Mouse (Mus musculus) liver (tissue): ENCODE data around the gene Npffr2.
"Not testable (repeated sequence)": the region's sequence is repeated elsewhere in the genome, so short reads cannot be mapped to it uniquely, and the experiment has no call there.

ENCODE experiments used
- DNase-seq: peaks from one replicate; pipeline ENCODE4 v3.0.0-alpha.2; 2020; ENCODE audit warnings: mixed read lengths

The Npffr2 gene

DNA sequence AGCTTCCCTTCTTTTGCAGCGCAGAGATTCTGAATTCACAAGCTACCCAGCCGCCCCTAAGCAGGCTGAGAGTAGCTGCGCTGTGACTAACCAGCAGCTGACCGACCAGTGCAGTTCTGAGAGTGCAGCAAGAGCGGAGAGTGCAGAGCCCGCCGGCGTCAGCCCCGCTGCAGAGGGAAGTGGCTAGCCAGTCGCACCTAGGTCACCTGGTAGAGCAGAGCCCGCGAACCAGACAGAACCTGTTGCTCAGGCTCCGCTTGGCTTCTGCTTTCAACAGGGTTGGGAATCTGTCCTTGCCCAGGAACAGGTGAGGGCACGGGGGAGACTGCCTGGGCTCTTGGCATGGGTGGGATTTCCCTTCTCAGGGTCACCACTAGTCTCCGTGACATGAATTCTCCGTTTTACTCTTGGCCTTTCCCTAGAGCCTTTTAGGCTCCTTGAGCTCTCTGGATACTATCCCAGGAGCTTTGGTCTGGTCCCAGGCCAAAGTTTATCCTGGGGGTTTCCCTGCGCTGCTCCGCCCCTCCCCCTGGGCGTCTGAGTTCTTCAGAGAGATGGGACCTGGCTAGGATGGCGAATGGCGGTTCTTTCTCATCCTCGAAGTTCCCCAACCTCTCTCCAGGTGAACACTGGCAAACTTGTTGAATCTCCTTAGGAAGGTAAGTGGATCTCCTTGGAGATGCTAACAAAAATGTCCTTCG lies at the start of gene Npffr2:
Npffr2 (plus strand) TSS at position 552 of the 701 bp plus-strand sequence.
- peak; percentile 19 for DNase-seq

DNA sequence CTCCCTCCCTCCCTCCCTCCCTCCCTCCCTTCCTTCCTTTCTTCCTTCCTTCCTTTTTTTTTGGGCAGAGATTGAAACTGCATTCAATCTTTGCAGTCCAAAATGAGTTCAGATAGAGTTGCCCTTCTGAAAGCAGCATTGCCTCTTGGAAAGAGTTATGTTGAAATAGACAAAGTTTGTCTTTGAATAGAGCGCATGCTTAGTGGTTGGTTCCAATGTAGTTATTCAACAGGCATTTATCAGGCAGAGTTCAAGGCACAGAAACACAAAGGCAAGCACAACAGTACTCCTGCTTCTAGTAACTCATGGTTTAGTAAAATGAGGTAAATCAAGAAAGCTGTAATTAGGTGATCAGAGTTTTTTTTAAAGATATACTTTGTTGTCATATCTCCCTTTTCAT lies 34.7 kb upstream of the Npffr2 start:
- no peak for DNase-seq

DNA sequence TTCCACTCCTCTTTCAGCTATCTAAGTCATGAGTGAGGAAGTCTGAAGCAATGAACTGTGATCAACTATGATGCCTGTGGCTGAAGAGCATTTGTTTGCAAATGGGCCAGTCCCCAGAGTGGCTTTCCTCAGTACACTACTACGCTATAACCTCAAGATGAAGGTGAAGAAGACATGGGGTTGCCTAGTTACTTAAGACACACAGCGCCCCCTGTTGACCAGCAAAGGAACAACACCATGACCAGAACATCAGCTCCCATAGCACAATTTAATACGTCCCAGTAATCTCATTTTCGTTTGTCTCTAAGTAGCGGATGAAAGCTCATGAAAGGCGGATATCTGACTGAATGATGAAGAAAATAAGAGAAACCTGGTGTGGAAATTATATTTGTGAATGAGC lies 27.0 kb upstream of the Npffr2 start:
- DNase-seq, result peak; percentile 28

DNA sequence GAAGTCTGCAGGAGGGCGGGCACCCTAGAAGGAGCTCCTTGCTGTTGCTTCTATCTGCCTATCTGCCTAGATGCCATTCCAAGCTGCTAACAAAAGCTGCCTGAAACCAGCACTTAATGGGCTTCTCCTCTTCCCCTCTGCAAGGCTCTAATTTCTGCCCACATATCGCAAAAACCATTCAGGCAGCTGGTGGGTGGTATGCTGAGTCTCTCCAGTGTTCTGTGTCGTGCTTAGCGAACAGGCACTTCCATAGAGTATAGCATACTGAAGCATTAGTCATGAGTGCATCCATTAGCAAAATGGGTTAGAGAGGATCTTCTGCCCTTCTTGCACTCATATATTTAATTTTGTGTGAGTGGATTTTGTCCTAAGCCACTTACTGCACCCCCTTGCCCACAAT lies 8.6 kb upstream of the Npffr2 start:
- no peak for DNase-seq

DNA sequence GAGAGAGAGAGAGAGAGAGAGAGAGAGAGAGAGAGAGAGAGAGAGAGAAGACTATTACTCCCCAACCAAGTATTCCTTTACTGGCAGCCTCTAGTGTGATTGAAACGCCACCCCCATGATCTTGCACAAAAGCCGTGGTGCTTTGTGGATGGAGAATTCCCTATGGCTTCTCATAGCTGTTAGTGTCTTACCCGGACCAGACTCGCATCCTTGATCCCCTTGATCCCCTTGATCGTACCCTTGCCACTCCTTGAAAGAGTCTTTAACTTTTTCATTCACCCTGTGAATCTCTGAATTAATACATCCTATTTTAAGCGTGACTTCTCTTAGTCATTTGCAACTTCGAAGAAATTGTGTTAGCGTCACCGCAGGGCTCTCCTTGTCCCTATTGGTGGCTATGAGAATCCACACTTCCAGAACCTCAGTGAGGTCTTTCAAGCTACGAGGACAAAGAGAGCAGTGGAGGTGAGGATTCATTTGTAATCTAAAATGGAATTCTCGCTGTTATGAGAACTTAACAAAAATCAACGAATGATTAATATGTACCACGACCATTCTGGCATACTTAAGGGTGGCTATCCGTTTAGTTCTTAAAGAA lies 949 bp upstream of the Npffr2 start:
- no peak for DNase-seq

DNA sequence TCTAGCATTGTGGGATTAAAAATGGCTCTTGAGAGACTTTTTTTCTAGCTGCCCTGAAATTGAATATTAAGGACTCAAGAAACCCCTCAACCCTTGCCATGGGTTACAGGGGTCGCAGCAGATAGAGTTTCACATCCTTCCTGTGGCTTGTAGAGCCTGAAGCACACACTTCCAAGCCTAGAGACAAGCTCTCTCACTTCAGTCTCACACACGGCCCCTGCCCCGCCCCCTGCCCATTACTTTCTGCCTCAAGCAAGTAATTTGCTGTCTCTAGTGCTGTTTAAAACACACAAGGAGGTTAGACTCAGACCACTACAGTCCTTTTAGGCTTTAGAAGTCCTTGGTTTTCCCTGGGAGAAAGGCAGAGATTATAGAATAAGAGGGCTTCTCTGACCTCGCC lies 1.7 kb downstream of the Npffr2 start:
- DNase-seq, result no peak

DNA sequence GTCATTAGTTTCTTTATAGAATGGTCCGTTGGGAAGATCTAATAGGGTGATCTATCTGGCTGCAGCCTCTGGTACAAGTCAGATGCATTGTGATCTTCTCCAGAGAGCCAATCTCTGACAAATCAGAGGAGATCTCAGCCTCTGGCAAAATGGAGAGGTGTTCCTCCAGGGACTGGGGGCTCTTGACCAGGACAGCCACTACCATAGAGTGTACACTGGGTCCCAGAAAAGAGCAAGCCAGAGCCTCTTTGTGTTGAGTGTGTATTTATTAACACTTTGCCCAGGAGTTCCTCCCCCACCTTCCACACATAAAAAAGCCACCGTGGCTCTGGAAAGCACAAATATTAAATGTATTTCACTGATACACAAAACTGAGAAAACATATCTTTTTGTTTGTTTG lies 2.2 kb downstream of the Npffr2 start:
- DNase-seq, result no peak

DNA sequence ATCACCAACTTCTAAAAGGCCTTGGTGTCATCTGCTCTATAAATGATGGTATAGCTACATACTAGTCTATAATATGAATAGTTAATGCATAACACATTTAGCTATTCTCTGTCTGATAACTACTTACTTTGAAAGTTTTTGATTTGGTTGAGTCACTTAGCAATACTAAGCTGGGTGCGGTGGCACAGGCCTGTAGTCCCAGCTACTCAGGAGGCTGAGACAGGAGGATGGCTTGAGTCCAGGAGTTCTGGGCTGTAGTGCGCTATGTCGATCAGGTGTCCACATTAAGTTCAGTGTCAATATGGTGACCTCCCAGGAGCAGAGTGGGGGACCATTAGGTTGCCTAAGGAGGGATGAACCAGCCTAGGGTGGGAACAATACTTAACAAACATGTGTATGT lies 8.8 kb downstream of the Npffr2 start:
- DNase-seq, result no peak

DNA sequence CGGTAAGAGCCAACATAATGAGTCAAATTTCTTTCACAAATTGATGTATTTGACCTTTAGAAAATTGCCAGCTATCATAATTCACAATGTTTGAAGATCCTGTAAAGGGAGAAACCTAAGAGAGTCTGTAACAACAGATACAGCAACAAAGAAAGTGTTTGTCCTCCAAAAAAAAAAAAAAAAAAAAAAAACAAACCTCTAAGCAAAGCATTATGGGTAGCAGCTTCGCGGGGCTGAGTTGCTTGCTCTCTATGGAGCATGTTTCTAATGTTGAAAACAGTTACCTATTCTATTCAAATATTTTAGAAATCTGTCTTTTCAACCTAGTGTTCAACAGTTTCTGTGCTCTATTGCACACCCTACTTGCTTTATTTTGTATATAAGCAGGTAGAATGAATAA lies 15.2 kb downstream of the Npffr2 start:
- no peak for DNase-seq

DNA sequence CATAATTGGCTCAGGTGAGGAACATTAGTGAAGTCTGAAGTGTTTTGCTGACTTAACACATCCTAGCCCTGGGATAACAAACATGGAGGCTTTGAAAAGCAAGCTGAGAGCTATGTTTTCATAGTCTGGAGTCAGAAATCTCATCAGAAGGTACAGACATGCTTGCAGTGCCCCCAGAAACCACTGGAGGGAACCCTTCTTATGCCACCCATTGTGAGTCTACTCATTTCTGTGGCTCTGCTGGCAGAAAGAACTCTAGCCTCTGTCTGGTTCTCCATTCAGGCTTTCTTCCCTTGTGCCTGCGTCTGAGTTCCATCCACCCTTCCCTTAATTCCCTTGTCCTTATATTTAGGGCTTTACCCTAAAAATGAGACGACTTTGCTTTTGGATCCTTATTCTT lies 16.2 kb downstream of the Npffr2 start:
- peak; percentile 44 for DNase-seq

DNA sequence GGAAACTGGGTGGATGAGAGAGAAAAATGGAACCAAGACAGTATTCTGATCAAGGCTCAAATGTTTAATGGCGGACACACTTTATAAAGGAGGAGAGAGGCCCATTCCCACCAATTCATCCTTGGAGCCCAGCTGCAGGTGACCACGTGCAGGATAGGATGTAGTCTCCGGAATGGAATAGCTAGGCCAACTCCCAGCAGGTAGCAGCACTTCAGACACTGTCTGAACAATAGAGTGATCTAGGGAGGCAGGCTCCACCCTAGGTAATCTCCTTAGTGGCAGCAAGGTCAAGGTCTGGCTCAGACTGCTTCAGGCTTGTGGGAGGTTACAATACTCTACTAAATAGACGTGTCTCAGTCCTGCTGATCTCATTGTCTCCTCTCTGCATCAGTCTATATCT lies 31.9 kb downstream of the Npffr2 start:
- DNase-seq, result not testable (repeated sequence)

DNA sequence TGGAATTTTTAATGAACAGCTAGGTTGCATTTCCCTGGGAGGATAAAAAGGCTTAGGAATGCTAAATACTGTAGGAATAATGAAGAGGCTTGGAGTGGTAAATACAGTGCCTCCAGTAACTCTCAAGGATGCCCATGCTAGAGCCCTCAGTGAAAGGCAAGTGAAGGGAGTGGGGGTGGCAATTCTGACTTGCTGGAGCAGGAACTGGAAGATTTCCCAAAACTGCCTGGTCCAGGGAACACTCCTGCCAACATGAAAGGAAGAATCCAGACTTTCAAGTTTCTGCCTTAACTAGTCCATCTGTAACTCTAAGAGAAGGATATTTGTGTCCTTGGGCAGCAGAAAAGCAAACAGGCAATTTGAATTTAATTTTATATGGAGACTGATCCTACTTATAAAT lies 34.2 kb downstream of the Npffr2 start:
- no peak for DNase-seq

DNA sequence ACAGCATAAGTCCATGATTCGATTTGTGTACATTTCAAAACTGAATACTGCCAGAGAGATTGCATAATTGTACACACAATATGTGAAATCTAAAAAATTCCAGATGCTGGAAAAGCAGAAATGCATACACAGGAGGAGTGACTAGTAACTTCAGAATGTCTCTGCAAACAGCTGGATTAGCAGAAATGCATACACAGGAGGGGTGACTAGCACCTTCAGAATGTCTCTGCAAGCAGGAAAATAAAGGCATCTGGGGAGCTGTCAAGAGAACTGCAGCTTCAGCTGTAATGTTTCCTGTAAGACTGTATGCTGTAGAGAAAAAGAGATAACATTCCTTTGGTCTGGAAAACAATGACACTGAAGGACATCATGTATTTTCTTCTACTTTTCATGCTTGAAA lies 51.4 kb downstream of the Npffr2 start:
- DNase-seq, result no peak

DNA sequence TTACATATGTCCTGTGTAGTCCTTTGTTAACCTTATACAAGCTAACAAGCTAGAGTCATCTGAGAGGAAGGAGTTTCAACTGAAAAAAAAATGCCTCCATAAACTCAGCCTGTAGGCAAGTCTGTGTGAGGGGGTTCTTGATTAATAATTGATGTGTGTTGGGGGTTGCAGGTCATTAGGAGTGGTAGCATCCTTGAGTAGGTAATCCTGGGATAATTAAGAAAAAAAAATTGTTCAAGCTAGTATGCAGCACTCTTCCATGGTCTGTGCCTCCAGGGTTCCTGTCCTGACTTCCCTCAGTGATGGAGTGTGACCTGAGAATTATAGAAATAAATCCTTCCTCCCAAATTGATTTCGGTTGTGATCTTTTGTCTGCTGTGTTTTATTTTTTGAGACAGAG lies 52.0 kb downstream of the Npffr2 start:
- no peak for DNase-seq

DNA sequence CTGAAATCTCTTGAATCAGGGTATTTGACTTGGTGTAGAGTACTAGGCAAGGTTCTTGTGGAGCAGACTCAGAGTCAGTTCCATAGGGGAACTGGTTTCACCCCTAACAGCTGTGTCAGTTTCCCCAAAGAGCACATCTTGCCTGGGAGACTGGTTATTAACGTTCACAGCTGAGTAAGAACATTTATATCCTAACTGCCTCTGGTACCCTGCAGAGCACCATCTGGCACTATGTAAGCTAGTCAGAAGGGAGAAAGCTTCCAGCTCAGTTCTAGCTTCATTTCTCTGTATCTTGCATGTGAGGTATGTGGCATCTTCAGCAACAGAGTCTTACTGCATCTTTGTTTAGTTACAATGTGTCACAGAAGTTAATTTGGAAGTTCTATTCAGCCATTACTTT lies 53.9 kb downstream of the Npffr2 start:
- DNase-seq, result no peak

DNA sequence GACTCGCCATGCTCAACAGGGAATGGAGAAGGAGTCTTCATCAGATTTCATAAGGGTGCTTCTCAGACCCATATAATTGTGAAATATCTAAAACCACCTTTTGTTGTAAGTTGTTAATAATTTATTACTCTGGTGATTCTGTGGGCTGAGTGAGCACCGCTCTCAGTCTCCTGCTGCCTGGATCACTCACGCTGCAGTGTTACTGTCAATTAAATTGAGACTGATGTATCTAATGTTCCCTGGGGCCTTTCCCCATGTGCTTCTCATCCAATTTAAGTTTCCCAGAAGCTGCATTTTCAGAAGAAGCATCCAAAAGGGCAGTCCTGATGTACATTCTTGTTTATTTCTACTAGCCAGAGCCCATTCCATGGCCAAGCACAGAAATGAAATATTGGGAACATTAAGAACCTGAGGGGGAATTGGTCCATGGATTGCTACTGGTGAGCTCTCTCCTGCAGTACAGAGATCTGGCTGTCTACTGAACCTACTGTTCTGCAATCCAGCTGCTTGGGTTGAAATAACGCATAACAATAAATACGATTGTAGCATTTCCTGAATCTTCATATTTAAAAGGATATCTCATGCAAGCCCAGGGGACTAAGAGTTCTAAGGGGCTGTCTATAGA lies 54.6 kb downstream of the Npffr2 start:
- no peak for DNase-seq

DNA sequence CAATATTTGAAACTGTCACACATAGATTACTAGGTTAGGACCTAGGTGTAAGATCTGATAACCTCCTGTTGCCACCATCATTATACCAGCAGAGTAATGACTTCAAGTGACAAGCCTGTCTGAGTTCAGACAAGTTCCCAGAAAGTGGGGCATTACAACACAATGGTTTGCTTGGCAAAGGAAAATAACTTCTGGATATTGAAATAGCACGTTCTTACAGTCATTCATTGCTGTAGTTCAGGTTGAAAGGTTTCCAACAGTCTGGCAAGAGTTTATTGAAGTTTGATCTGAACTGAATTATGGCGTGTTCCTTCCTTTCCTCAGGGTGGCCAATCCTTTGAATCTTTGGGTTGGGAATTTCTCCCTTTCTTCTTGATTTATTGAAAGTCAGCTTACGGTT lies 57.8 kb downstream of the Npffr2 start:
- DNase-seq, result no peak

DNA sequence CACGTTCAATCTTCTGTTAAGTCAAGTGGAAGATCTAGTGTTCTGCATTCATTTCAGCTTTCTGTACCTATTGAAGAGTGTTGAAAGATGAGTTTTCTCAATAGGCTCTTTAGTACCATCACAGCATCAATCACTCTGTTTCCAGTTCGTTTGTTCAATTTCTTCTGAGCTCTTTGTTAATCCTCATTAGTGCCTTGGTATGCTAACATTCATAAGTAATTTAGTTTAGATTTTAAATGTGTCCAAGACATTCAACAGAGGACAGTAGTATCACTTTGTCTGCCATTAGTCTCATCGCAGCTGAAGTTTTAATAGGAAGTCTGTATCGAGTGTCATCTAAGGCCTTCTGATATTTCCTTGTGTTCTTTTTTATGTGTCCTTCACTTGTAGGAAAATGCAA lies 65.1 kb downstream of the Npffr2 start:
- no peak for DNase-seq

DNA sequence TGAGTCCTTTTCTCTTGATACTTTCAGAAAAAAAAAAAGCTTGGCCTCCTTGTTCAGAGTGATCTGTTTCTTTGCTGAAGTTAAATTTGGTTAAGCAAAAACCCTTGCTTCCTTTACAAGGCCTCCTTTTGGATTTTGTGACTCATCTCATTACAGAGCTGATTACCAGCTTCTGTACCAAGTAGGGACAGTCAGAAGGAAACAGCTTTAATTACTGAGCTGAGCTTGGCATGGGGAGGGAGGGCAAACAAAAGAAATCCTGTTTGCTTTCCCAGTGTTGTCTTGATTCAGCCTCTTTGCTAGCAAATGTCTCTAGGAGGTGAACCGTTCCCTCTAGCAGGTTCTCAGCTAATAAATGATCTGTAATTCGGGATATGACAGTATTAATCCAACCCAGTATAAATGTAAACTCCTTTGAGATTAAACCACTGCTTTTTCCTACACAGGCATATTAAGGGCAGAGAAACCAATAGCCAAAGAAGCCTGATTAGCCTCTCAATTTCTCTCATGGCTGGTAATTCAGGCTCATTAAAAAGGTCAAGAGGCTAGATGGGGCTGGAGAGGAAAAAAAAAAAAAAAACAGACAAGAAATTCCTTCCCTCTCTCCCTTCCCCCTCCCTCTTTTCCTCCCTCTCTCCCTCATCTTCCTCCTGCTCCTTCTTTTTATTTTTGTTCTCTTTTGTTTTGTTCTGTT lies 84.2 kb downstream of the Npffr2 start:
- DNase-seq, result no peak

DNA sequence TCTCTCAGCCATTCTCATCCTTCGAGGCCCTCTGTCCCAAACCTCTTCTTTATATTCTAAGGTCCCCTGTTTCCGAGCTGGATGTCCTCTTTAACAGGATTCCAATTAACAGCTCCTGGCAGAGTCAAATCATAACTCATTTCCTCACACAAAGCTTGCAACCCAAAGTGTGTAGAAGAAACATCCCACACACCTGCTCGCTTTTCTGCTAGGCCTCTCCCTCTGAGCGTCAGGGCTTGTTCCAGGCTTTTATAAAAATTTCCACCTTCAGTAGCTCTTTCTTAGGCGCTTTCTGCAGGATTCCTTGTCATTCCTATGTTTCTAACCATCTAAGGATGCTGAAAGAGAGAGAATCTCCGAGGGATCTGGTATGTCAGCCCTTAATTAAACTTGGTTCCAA lies 85.0 kb downstream of the Npffr2 start:
- no peak for DNase-seq

DNA sequence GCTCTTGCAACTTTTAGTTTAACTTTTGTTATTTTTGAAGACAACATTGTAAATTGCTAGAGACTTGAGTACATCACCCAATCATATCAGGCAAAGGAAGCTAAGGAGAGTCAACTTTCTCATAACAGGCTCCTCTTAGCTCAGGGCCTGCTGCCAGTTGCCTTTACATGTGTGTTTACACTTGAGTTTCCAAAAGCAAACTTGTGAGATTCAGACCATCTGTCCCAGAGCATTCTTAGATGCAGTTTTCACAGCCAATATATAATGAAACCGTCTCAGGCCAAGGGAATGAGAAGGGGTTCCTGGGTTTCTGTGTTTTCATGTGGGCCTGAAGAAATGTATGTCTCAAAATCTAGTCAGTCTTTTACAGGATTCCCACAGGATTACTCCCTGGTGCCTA lies 104.4 kb downstream of the Npffr2 start:
- DNase-seq, result no peak
